Mouse (Mus musculus) limb, embryonic 13.5 days (tissue): ENCODE measurements around the gene Tubgcp4. TPM values are rescaled to one million over a fixed set of nuclear protein-coding genes. Genes with fewer than 3 reads are reported as not detected.

Source experiments
- ATAC-seq: fragments of 200-750 bp; cut with Nextera tagmentation; 2 replicates; pipeline ENCODE4 v1.8.0; 2017; ENCODE audit warnings: low read depth, moderate number of reproducible peaks, moderate TSS enrichment; ENCODE audit not compliant: low FRiP score
- H3K27ac ChIP-seq: fragments of 300-500 bp; sonication (generic); 2 replicates; pipeline ENCODE4 v1.5.1; 2015; ENCODE audit warnings: inconsistent platforms, mild to moderate bottlenecking, moderate library complexity
- H3K27me3 ChIP-seq: fragments of 300-500 bp; sonication (generic); 2 replicates; pipeline ENCODE4 v1.6.1; 2015; ENCODE audit warnings: mild to moderate bottlenecking, inconsistent platforms
- H3K36me3 ChIP-seq: fragments of 300-500 bp; sonication (generic); 2 replicates; pipeline ENCODE4 v1.6.1; 2015; ENCODE audit warnings: inconsistent platforms, mild to moderate bottlenecking, moderate library complexity
- H3K4me1 ChIP-seq: fragments of 300-500 bp; sonication (generic); 2 replicates; pipeline ENCODE4 v1.6.1; 2015; ENCODE audit warnings: inconsistent platforms
- H3K4me2 ChIP-seq: fragments of 300-500 bp; sonication (generic); replicated peaks from 2 replicates; pipeline ENCODE4 v1.6.1; 2015; ENCODE audit warnings: inconsistent platforms, mild to moderate bottlenecking, moderate library complexity
- H3K4me3 ChIP-seq: fragments of 300-500 bp; sonication (generic); 2 replicates; pipeline ENCODE4 v1.5.1; 2015; ENCODE audit warnings: moderate library complexity, mild to moderate bottlenecking, inconsistent platforms
- H3K9ac ChIP-seq: fragments of 300-500 bp; sonication (generic); 2 replicates; pipeline ENCODE4 v1.6.1; 2015; ENCODE audit warnings: mild to moderate bottlenecking, inconsistent platforms
- H3K9me3 ChIP-seq: fragments of 300-500 bp; sonication (generic); 2 replicates; pipeline ENCODE4 v1.6.1; 2016; ENCODE audit warnings: inconsistent platforms
- WGBS: fragments of 180-500 bp; shearing (Covaris S2); methylation state at CpG from one replicate; pipeline ENCODE4 v1.1.7; 2015; 5-methylcytosine and 5-hydroxymethylcytosine counted together
- polyA plus RNA-seq: library from polyadenylated mRNA; unstranded; fragments of >200 nt; fragmentation: Nextera tagmentation; extraction: Ambion mirVana; gene quantifications from 2 replicates; pipeline ENCODE4 v1.2.1, GENCODE M21; 2015

Gene Tubgcp4
- polyA plus RNA-seq, 1 experiment from 2014 or later: 70.0 TPM

DNA sequence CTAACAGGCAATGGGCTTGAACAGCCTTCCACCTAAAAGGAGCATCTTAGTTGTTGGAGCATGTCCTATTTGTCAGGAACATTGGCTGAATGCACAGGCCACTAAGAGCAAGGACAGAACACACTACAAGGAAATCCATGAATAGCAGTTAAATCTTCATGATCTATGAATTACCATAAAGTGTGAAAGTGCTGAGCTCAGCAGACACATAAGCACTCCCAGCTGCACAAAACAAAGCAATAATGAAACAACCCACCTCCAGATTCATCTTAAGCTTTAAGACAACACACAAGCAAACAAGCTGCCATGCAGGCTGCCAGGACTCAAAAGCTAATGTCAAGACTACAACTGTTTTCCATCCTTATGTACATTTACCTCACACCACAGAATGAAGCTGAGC, 48.7 kb downstream of the Tubgcp4 start:
- no peak for ATAC-seq
- Histone ChIP-seq H3K4me2 (no peak overlapping the region), H3K27ac (no peak overlapping the region), H3K9me3 (no peaks in the 10 kb centered on the region), H3K36me3 (peaks cover 92% of the 10 kb centered on the region), H3K27me3 (no peaks in the 10 kb centered on the region), H3K4me1 (no peaks in the 10 kb centered on the region), H3K4me3 (no peak overlapping the region), H3K9ac (no peak overlapping the region)

DNA sequence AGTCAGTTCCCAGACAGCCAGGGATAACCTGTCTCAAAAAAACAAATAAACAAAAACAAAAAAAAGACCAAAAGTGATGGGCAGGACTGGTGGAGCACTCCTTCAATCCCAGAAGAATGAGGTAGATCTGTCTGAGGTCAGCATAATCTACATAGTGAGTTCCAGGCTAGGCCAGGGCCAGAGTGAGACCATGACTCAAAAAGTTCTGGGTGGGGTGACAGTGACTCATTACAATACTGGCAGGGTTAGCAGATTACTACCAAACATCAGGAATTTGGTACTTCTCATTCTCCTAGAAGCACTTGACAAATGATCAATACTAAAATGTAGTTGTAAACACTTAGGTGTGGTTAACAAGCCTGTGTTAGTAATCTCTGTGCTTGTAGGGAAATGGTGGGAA, 49.5 kb downstream of the Tubgcp4 start:
- Histone ChIP-seq H3K9me3 (no peaks in the 10 kb centered on the region), H3K36me3 (peaks cover 90% of the 10 kb centered on the region), H3K27me3 (no peaks in the 10 kb centered on the region), H3K27ac (no peak overlapping the region), H3K9ac (no peak overlapping the region), H3K4me1 (no peaks in the 10 kb centered on the region), H3K4me2 (no peak overlapping the region), H3K4me3 (no peak overlapping the region)
- no peak for ATAC-seq

DNA sequence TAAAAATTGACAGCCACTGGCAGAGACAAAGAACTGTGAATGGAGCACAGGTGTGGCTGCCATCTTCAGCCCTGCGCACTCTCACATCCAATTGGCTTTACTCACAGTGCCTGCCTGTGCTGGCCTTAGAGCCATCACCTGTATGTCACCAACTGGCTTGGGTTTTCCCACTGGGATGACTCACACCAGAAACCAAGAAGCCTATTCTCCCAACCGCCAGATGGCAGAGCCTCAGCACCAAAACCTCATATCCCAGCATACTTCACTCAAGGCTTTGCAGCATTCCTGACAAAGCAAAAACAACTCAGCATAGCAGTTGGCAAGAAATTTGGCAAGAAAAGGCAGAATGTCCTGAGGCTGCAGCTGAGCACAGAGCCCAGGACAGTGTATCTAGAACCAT, 52.6 kb downstream of the Tubgcp4 start:
- WGBS: 97% methylated on average over 2 of the region's 2 CpGs

DNA sequence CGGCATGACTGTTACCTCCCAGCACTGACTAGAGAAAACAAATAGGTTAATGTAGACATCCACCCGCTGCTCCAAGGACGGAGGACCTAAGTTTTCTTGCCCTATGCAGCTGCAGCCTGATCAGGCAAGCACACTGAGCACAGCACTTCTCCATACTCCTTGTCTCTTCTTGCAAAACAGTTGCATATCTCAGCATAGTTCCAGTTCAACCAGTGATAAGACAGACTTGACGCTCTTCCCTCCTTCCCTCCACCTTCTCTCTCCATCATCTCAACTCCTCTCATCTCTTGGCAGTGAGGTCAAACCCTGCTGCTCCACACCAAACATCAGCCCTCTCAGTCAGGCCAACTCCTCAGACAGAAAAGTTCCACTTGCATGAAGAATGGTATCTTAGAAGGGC, 57.7 kb downstream of the Tubgcp4 start:
- Histone ChIP-seq H3K36me3 (peaks cover 92% of the 10 kb centered on the region), H3K9me3 (no peaks in the 10 kb centered on the region), H3K27ac (no peak overlapping the region), H3K4me2 (no peak overlapping the region), H3K4me1 (no peaks in the 10 kb centered on the region), H3K9ac (no peak overlapping the region), H3K4me3 (no peak overlapping the region), H3K27me3 (no peaks in the 10 kb centered on the region)
- no peak for ATAC-seq
- 93% methylated on average over 4 of the region's 4 CpGs for WGBS

More for the DNA sequence above, 52.6 kb downstream of the Tubgcp4 start:
- Histone ChIP-seq H3K4me3 (no peak overlapping the region), H3K27ac (no peak overlapping the region), H3K9ac (no peak overlapping the region), H3K9me3 (no peaks in the 10 kb centered on the region), H3K4me2 (no peak overlapping the region), H3K4me1 (no peaks in the 10 kb centered on the region), H3K27me3 (no peaks in the 10 kb centered on the region), H3K36me3 (peaks cover 90% of the 10 kb centered on the region)
- no peak for ATAC-seq

GRCm38 (mm10) chr2:121235460-121236072, 65.1 kb downstream of the Tubgcp4 start:
- no peaks in the 10 kb centered on the region for H3K9me3 ChIP-seq
- H3K4me1 ChIP-seq: no peaks in the 10 kb centered on the region
- H3K27me3 ChIP-seq: no peaks in the 10 kb centered on the region
- H3K4me3 ChIP-seq: no peak overlapping the region
- H3K4me2 ChIP-seq: no peak overlapping the region
- no peak overlapping the region for H3K9ac ChIP-seq
- no peak for ATAC-seq
- 91% methylated on average over 8 of the region's 8 CpGs for whole genome bisulfite sequencing
- H3K36me3 ChIP-seq: peaks cover 85% of the 10 kb centered on the region
- no peak overlapping the region for H3K27ac ChIP-seq

GRCm38 (mm10) chr2:121239426-121239825, 69.0 kb downstream of the Tubgcp4 start:
- no peak overlapping the region for H3K4me2 ChIP-seq
- H3K27me3 ChIP-seq: no peaks in the 10 kb centered on the region
- peaks cover 82% of the 10 kb centered on the region for H3K36me3 ChIP-seq
- ATAC-seq: no peak
- no peak overlapping the region for H3K4me3 ChIP-seq
- H3K27ac ChIP-seq: no peak overlapping the region
- no peaks in the 10 kb centered on the region for H3K9me3 ChIP-seq
- no peak overlapping the region for H3K9ac ChIP-seq
- 88% methylated on average over 4 of the region's 4 CpGs for WGBS
- no peaks in the 10 kb centered on the region for H3K4me1 ChIP-seq

DNA sequence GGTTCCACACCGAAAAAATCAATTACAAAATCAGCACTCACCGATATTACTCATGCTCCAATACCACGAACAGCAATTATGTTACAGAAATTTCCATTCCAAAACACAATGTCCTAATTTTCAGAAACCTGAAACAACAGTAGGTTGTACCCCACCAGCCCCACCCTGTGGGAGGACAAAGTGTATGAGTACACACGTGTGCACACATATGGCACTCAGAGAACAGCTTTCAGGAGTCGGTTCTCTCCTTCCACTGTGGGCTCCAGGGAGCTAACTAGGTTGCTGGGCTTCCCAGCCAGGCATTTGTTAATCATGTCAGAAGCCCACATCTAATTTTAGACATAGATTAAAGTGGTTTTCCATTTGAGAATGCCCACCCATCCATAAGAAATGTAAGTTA, 73.6 kb downstream of the Tubgcp4 start:
- no peak for ATAC-seq
- no peak overlapping the region for H3K9ac ChIP-seq
- 93% methylated on average over 5 of the region's 5 CpGs for WGBS
- H3K4me2 ChIP-seq: no peak overlapping the region
- peaks cover 85% of the 10 kb centered on the region for H3K36me3 ChIP-seq
- H3K9me3 ChIP-seq: no peaks in the 10 kb centered on the region
- H3K27me3 ChIP-seq: no peaks in the 10 kb centered on the region
- no peak overlapping the region for H3K27ac ChIP-seq
- no peaks in the 10 kb centered on the region for H3K4me1 ChIP-seq
- no peak overlapping the region for H3K4me3 ChIP-seq

Other genes starting within 250 kb of the Tubgcp4 start
- gene Ubr1, start 199.9 kb upstream of the Tubgcp4 start, polyA plus RNA-seq: 32.4 and 35.4 TPM in 2 replicates
- 1.8 and 2.1 TPM in 2 replicates for gene Tmem62, start 193.6 kb upstream of the Tubgcp4 start, polyA plus RNA-seq
- gene Ccndbp1, start 162.3 kb upstream of the Tubgcp4 start, polyA plus RNA-seq: 39.3 and 42.0 TPM in 2 replicates
- 1.1 and 1.2 TPM in 2 replicates for gene Epb42, start 133.6 kb upstream of the Tubgcp4 start, polyA plus RNA-seq
- not detected in 2 replicates for gene Tgm5, start 84.8 kb upstream of the Tubgcp4 start, polyA plus RNA-seq
- not detected in 2 replicates for gene Tgm7, start 60.9 kb upstream of the Tubgcp4 start, polyA plus RNA-seq
- 20.7 and 22.1 TPM in 2 replicates for gene Adal, start 30.2 kb upstream of the Tubgcp4 start, polyA plus RNA-seq
- gene Lcmt2, start 30.0 kb upstream of the Tubgcp4 start, polyA plus RNA-seq: 23.3 and 24.2 TPM in 2 replicates
- gene Zscan29, start 471 bp downstream of the Tubgcp4 start, polyA plus RNA-seq: 10.1 and 10.5 TPM in 2 replicates
- gene Trp53bp1, start 100.8 kb downstream of the Tubgcp4 start, polyA plus RNA-seq: 89.9 and 99.6 TPM in 2 replicates
- gene Map1a, start 118.9 kb downstream of the Tubgcp4 start, polyA plus RNA-seq: 3.1 and 4.5 TPM in 2 replicates
- gene Ppip5k1, start 184.7 kb downstream of the Tubgcp4 start, polyA plus RNA-seq: 8.1 and 8.8 TPM in 2 replicates
- 2.6 and 3.4 TPM in 2 replicates for gene Ckmt1, start 187.1 kb downstream of the Tubgcp4 start, polyA plus RNA-seq
- gene Strc, start 216.5 kb downstream of the Tubgcp4 start, polyA plus RNA-seq: not detected in 2 replicates
- gene Pdia3, start 243.1 kb downstream of the Tubgcp4 start, polyA plus RNA-seq: 760 and 810 TPM in 2 replicates
- gene Catsper2, start 243.1 kb downstream of the Tubgcp4 start, polyA plus RNA-seq: 3.0 TPM in 2 replicates